Mouse (Mus musculus): ENCODE results near the gene Slc45a1.

Gene Slc45a1

DNA sequence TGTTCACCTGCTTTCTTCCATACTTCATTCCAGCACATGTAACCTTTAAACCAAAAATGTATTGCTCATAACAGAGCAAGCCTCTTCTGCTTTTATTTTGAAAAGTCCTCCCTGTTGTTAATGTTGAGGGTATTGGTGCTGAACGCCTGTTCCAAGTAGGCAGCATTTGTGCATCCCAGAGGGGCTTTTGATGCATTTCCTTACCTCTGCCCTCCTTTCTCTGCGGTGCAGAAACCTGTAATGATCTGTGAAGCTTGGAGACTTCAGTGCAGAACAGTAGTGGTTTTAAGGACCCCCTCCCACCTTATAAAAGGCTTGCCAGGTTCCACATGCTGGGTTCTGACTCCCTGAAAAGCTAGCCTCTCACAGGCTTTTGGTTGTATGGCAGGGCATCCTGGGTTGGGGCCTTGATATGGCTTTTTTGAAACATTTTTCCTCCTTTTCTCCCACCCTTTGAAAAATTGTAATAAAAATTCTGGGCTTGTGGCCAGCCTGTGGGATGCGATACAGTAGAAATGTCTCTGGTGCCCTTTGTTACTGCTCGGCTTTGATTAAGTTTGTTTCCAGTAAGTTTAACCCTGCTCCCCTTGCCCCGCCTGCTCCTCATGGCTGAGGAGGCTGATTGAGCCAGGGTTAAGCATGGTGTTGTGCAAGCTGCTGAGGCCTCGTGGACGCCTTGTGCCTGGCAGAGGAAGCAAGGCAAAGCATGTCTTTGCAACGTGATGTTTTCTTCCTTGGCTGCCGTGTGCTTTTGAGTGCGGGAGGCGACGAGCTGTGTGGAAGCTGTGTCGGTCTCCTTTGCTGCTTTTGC, 68.8 kb downstream of the Slc45a1 start:
- in situ Hi-C loops (cut with MseI, MboI): no loop called here

DNA sequence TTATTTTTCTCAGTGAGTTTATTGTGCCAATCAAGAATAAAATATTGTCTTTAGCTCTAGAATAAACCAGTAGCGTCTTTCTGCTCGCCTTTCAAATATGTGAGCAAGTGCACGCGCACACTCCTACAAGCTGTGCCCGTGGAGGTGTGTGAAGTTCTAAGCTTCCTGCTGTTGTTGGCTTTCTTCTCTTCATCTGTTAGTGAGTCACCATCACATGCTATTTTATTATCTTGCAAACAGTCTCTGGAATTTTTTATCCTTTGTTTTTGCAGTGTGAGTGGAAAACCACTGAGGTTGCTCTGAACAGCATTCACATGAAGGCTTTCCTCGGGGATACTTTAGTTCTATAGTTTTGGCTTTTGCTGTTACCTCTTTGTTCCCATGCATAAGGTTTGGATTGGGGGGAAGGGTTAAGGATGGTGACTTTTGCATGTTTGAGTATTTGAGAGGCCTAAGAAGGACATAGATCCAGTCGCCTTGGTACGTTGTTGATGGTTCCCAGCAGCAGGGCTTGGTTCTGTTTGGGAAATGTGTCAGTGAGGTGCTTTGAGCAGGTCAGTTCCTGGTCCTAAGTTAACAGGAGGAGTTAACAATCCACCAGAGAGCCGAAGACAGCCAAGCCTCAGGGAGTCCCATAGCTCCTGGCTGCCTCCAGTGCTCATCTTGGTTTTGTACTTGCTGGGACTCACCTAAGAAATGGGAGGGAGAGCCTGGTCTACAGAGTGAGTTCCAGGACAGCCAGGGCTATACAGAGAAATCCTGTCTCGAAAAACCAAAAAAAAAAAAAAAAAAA, 69.8 kb downstream of the Slc45a1 start:
- in situ Hi-C loops (cut with MseI, MboI): no loop called here
